Comparison of ENCODE assay signal across 15 mouse cellular contexts in genomic region chr1:191861247-191861646, GRCm38 (mm10).
"Had no signal": no experiment of that assay in that cellular context is flagged by ENCODE, and none has a peak within 500 bp of the region (broad histone marks: within the 10 kb centered on the region; RNA-seq: fewer than 3 reads in every experiment).

No protein-coding gene starts in this region.

- H3K4me2 ChIP-seq: limb, embryonic 12.5 days; liver, embryonic 13.5 days; lung, embryonic 15.5 days; midbrain, embryonic 13.5 days; stomach, embryonic 15.5 days had no signal

- H3K4me1 ChIP-seq: limb, embryonic 12.5 days; lung, embryonic 15.5 days; midbrain, embryonic 13.5 days; stomach, embryonic 15.5 days had no signal

- DNase-seq: layer of hippocampus, adult 9-11 months; layer of hippocampus, postnatal 36 days; liver; liver, embryonic 13.5 days; liver, postnatal 0 days; lung, postnatal 14 days; right cerebral cortex, postnatal 14 days; thymus, adult 2 months; thymus, postnatal 36 days had no signal

- H3K27me3 ChIP-seq: limb, embryonic 12.5 days; liver, embryonic 13.5 days; lung, embryonic 15.5 days; midbrain, embryonic 13.5 days; stomach, embryonic 15.5 days had no signal

- H3K9ac ChIP-seq: limb, embryonic 12.5 days; liver, embryonic 13.5 days; liver, postnatal 0 days; lung, embryonic 15.5 days; midbrain, embryonic 13.5 days; stomach, embryonic 15.5 days had no signal

- H3K4me3 ChIP-seq: limb, embryonic 12.5 days; liver, embryonic 13.5 days; lung, embryonic 15.5 days; midbrain, embryonic 13.5 days; stomach, embryonic 15.5 days had no signal

- ATAC-seq: intestine, embryonic 16.5 days; liver, postnatal 0 days; midbrain, embryonic 13.5 days had no signal

- H3K9me3 ChIP-seq: limb, embryonic 12.5 days; liver, embryonic 13.5 days; lung, embryonic 15.5 days; midbrain, embryonic 13.5 days; stomach, embryonic 15.5 days had no signal

- H3K36me3 ChIP-seq: limb, embryonic 12.5 days; liver, embryonic 13.5 days; lung, embryonic 15.5 days; midbrain, embryonic 13.5 days; stomach, embryonic 15.5 days had no signal

- H3K27ac ChIP-seq: kidney, postnatal 0 days; limb, embryonic 12.5 days; liver, embryonic 13.5 days; lung, embryonic 15.5 days; midbrain, embryonic 13.5 days; stomach, embryonic 15.5 days had no signal
